Mouse (Mus musculus): ENCODE data around the gene Gabrg2.

GRCm38 (mm10) chr11:41937979-41938378, 62.7 kb downstream of the Gabrg2 start:
- TF ChIP-seq CTCF (IDR thresholded peaks at IDR 0.05; ENCODE audit: low read depth): no peak
- no peak for TF ChIP-seq EP300 (IDR thresholded peaks at IDR 0.05; ENCODE audit: low read depth)

Data from liver, embryonic 14.5 days (tissue).